Mouse (Mus musculus) left cerebral cortex, adult 11 months (tissue): ENCODE measurements around the gene Gm10665.
"Not testable (repeated sequence)": the region's sequence is repeated elsewhere in the genome, so short reads cannot be mapped to it uniquely, and the experiment has no call there.

Experiments
- DNase-seq: peaks from one replicate; pipeline ENCODE4 v3.0.0; 2022; ENCODE audit warnings: low spot score

Gene Gm10665

DNA sequence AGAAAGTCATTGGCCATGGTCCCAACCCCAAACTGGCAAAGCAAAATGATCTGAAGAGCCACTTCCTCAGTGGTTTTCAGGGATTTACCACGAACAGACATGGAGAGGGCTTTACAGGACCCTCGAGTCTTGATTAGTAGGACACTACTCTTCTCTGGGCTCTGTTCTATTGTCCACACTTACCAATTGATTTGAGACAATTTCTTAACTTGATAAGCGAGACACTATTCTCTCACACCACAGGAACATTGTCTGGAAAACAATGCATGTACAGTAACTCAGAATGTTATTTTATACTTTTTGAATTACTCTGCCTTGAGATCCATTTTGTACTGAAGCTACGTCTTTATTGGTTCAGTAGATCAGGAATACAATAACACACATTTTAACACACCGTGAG, at the start of gene Gm10665:
Gene Gm10665 (minus strand): TSS at position 101 of the 400 bp plus-strand sequence.
- DNase-seq = not testable (repeated sequence)

DNA sequence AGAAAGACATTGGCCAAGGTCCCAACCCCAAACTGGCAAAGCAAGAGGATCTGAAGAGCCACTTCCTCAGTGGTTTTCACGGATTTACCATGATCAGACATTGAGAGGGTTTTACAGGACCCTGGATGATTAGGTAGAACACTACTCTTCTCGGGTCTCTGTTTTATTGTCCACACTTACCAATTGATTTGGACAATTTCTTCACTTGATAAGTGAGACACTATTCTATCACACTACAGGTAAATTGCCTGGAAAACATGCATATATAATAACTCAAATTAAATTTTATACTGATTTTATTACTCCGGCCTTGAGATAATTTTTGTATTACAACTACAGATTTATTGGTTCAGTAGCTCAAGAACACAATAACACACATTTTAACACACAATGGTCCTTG, 35.7 kb upstream of the Gm10665 start, which contains the start of gene Vmn1r151:
Gene Vmn1r151 (minus strand): TSS at position 101 of the 400 bp plus-strand sequence.
- DNase-seq = not testable (repeated sequence)

DNA sequence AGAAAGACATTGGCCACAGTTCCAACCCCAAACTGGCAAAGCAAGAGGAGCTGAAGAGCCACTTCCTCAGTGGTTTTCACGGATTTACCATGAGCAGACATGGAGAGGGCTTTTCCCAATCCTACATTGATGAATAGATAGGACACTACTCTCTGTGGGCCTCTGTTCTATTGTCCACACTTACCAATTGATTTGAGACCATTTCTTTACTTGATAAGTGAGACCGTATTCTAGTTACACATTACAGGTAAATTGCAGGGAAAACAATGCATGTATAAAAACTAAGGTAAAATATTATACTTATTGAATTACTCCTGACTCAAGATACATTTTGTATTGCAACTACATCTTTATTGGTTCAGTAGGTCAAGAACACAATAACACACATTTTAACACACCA, 25.7 kb downstream of the Gm10665 start, which contains the start of gene Vmn1r149:
Gene Vmn1r149 (minus strand): TSS at position 101 of the 400 bp plus-strand sequence.
- not testable (repeated sequence) for DNase-seq

DNA sequence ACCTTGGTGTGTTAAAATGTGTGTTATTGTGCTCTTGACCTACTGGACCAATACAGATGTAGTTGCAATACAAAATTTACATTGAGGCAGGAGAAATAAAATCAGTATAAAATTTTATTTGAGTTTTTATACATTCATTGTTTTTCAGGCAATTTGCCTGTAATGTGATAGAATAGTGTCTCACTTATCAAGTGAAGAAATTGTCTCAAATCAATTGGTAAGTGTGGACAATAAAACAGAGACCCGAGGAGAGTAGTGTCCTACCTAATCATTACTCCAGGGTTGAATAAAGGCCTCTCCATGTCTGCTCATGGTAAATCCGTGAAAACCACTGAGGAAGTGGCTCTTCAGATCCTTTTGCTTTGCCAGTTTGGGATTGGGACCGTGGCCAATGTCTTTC, 50.6 kb downstream of the Gm10665 start, which contains the start of gene Vmn1r148:
Gene Vmn1r148 (plus strand): TSS at position 301 of the 400 bp plus-strand sequence.
- DNase-seq = not testable (repeated sequence)
